Mouse (Mus musculus) embryonic fibroblast, embryonic 13.5 days (primary cell): ENCODE data around the gene Tmem247.
A peak's percentile ranks its signal among the peaks of the same experiment; 100 is the strongest.

Source experiments
- CTCF ChIP-seq: IDR thresholded peaks from 2 replicates; pipeline ENCODE4 v1.5.1; 2011; ENCODE audit warnings: mild to moderate bottlenecking, control low read depth, low read length, moderate library complexity, borderline replicate concordance; ENCODE audit not compliant: insufficient read depth
- POLR2A ChIP-seq: IDR thresholded peaks from 2 replicates; pipeline ENCODE4 v1.6.1; 2011; ENCODE audit warnings: low read depth, mild to moderate bottlenecking, control low read depth, low read length, moderate library complexity

- TF ChIP-seq CTCF: no peak
- TF ChIP-seq POLR2A: peak; percentile 62
These were observed 45.9 kb downstream of the Tmem247 start, which contains the start of gene Rhoq for GRCm38 (mm10) chr17:86962894-86963585.
